Mouse (Mus musculus) forebrain, embryonic 14.5 days (tissue): ENCODE data around the gene Scrt2. TPM values are rescaled to one million over a fixed set of nuclear protein-coding genes. Genes with fewer than 3 reads are reported as not detected.

ENCODE experiments used
- ATAC-seq: fragments of 200-750 bp; cut with Nextera tagmentation; 2 replicates; pipeline ENCODE4 v1.8.0; 2017; ENCODE audit warnings: mild to moderate bottlenecking, moderate library complexity
- DNase-seq: peaks from one replicate; pipeline ENCODE4 v3.0.0-alpha.2; 2015; ENCODE audit warnings: low spot score
- H3K27ac ChIP-seq: fragments of 300-500 bp; sonication (generic); 2 replicates; pipeline ENCODE4 v1.5.1; 2014; ENCODE audit warnings: low read depth, mild to moderate bottlenecking, control low read depth, low read length, moderate library complexity
- H3K27me3 ChIP-seq: fragments of 300-500 bp; sonication (generic); replicated peaks from 2 replicates; pipeline ENCODE4 v1.6.1; 2014; ENCODE audit warnings: low read length, control low read depth, mixed read lengths; ENCODE audit not compliant: control insufficient read depth, insufficient read depth
- H3K36me3 ChIP-seq: fragments of 300-500 bp; sonication (generic); 2 replicates; pipeline ENCODE4 v1.6.1; 2014; ENCODE audit warnings: low read length, control low read depth; ENCODE audit not compliant: control insufficient read depth, insufficient read depth
- H3K4me1 ChIP-seq: fragments of 300-500 bp; sonication (generic); 2 replicates; pipeline ENCODE4 v1.6.1; 2014; ENCODE audit warnings: antibody characterized with exemption, low read length, control low read depth; ENCODE audit not compliant: control insufficient read depth, insufficient read depth
- H3K4me2 ChIP-seq: fragments of 300-500 bp; sonication (generic); 2 replicates; pipeline ENCODE4 v1.6.1; 2014; ENCODE audit warnings: mild to moderate bottlenecking, control low read depth, low read length
- H3K4me3 ChIP-seq: fragments of 300-500 bp; sonication (generic); 2 replicates; pipeline ENCODE4 v1.5.1; 2014; ENCODE audit warnings: low read depth, low read length, control low read depth
- H3K9ac ChIP-seq: fragments of 300-500 bp; sonication (generic); 2 replicates; pipeline ENCODE4 v1.6.1; 2014; ENCODE audit warnings: mild to moderate bottlenecking, low read length, control low read depth, moderate library complexity
- H3K9me3 ChIP-seq: fragments of 300-500 bp; sonication (generic); replicated peaks from 2 replicates; pipeline ENCODE4 v1.6.1; 2016; ENCODE audit warnings: low read length, control low read depth, mixed read lengths; ENCODE audit not compliant: control insufficient read depth
- WGBS: fragments of 180-500 bp; shearing (Covaris S2); extraction: QIAGEN DNeasy Blood & Tissue Kit; methylation state at CpG from one replicate; pipeline ENCODE4 v1.1.7; 2014; 5-methylcytosine and 5-hydroxymethylcytosine counted together
- polyA plus RNA-seq: library from polyadenylated mRNA; unstranded; fragments of >200 nt; fragmentation: Nextera tagmentation; extraction: Ambion mirVana; gene quantifications from 2 replicates; pipeline ENCODE4 v1.2.1, GENCODE M21; 2014

Scrt2 gene
- polyA plus RNA-seq, 1 experiment from 2014 or later, result 16.1 TPM

GRCm38 (mm10) chr2:152074521-152074920, 6.8 kb upstream of the Scrt2 start:
- H3K9me3 ChIP-seq, result no peaks in the 10 kb centered on the region
- WGBS, result 70% methylated on average over 2 of the region's 2 CpGs
- no peak overlapping the region for H3K27ac ChIP-seq
- H3K9ac ChIP-seq, result no peak overlapping the region
- no peak for ATAC-seq
- no peaks in the 10 kb centered on the region for H3K27me3 ChIP-seq
- no peak overlapping the region for H3K4me3 ChIP-seq
- no peak for DNase-seq
- H3K4me1 ChIP-seq, result peaks cover 16% of the 10 kb centered on the region
- no peak overlapping the region for H3K4me2 ChIP-seq
- no peaks in the 10 kb centered on the region for H3K36me3 ChIP-seq

GRCm38 (mm10) chr2:152075294-152075889, 5.9 kb upstream of the Scrt2 start:
- no peak overlapping the region for H3K4me2 ChIP-seq
- no peaks in the 10 kb centered on the region for H3K9me3 ChIP-seq
- DNase-seq (no peak), ATAC-seq (no peak)
- H3K4me3 ChIP-seq, result no peak overlapping the region
- H3K27ac ChIP-seq, result no peak overlapping the region
- H3K4me1 ChIP-seq, result peaks cover 13% of the 10 kb centered on the region
- no peak overlapping the region for H3K9ac ChIP-seq
- H3K27me3 ChIP-seq, result no peaks in the 10 kb centered on the region
- H3K36me3 ChIP-seq, result no peaks in the 10 kb centered on the region
- WGBS, result 51% methylated on average over 9 of the region's 9 CpGs

- Histone ChIP-seq H3K9ac (no peak overlapping the region), H3K4me3 (no peak overlapping the region), H3K9me3 (no peaks in the 10 kb centered on the region), H3K4me1 (peaks cover 13% of the 10 kb centered on the region), H3K4me2 (no peak overlapping the region), H3K27me3 (no peaks in the 10 kb centered on the region), H3K27ac (no peak overlapping the region), H3K36me3 (no peaks in the 10 kb centered on the region)
- whole genome bisulfite sequencing, result 73% methylated on average over 3 of the region's 3 CpGs
- DNase-seq (no peak), ATAC-seq (no peak)
Observed at GRCm38 (mm10) chr2:152077337-152077736, 4.0 kb upstream of the Scrt2 start.

- Histone ChIP-seq H3K4me2 (peak overlapping the region; percentile 83), H3K9ac (peak overlapping the region; percentile 99), H3K27ac (peak overlapping the region; percentile 97), H3K27me3 (no peaks in the 10 kb centered on the region), H3K9me3 (no peaks in the 10 kb centered on the region), H3K4me1 (peaks cover 25% of the 10 kb centered on the region), H3K36me3 (peaks cover 8% of the 10 kb centered on the region; the same call in 1 of the 2 replicates), H3K4me3 (peak overlapping the region; percentile 92)
- under 1% methylated on average over 76 of the region's 81 CpGs for WGBS
- peak; percentile 81 for DNase-seq
- peak; percentile 69 for ATAC-seq
Observed at GRCm38 (mm10) chr2:152081641-152082448, 516 bp downstream of the Scrt2 start.

- H3K27me3 ChIP-seq, result no peaks in the 10 kb centered on the region
- H3K9me3 ChIP-seq, result no peaks in the 10 kb centered on the region
- peak overlapping the region; percentile 92 for H3K4me3 ChIP-seq
- peaks cover 30% of the 10 kb centered on the region for H3K4me1 ChIP-seq
- H3K9ac ChIP-seq, result peak overlapping the region; percentile 99
- peak overlapping the region; percentile 83 for H3K4me2 ChIP-seq
- ATAC-seq (peak; percentile 16), DNase-seq (peak; percentile 68)
- H3K36me3 ChIP-seq, result peaks cover 14% of the 10 kb centered on the region; the same call in 1 of the 2 replicates
- peak overlapping the region; percentile 97 for H3K27ac ChIP-seq
- WGBS, result 23% methylated on average over 7 of the region's 7 CpGs
Observed at GRCm38 (mm10) chr2:152082456-152083285, 1.3 kb downstream of the Scrt2 start.

GRCm38 (mm10) chr2:152083411-152083810, 2.1 kb downstream of the Scrt2 start:
- Histone ChIP-seq H3K36me3 (peaks cover 20% of the 10 kb centered on the region; the same call in 1 of the 2 replicates), H3K27me3 (no peaks in the 10 kb centered on the region), H3K9me3 (no peaks in the 10 kb centered on the region), H3K4me1 (peaks cover 30% of the 10 kb centered on the region), H3K9ac (peak overlapping the region; percentile 99), H3K4me3 (peak overlapping the region; percentile 92), H3K4me2 (peak overlapping the region; percentile 83), H3K27ac (peak overlapping the region; percentile 97; the same call in 1 of the 2 replicates)
- ATAC-seq (no peak), DNase-seq (no peak)
- WGBS, result 75% methylated on average over 4 of the region's 4 CpGs

GRCm38 (mm10) chr2:152084298-152084697, 3.0 kb downstream of the Scrt2 start:
- no peak for DNase-seq
- peak overlapping the region; percentile 99 for H3K9ac ChIP-seq
- H3K9me3 ChIP-seq, result no peaks in the 10 kb centered on the region
- no peak for ATAC-seq
- H3K27ac ChIP-seq, result peak overlapping the region; percentile 22; the same call in 1 of the 2 replicates
- H3K4me1 ChIP-seq, result peaks cover 23% of the 10 kb centered on the region
- peak overlapping the region; percentile 92 for H3K4me3 ChIP-seq
- H3K36me3 ChIP-seq, result peaks cover 28% of the 10 kb centered on the region; the same call in 1 of the 2 replicates
- peak overlapping the region; percentile 83 for H3K4me2 ChIP-seq
- whole genome bisulfite sequencing, result 35% methylated on average over 6 of the region's 6 CpGs
- H3K27me3 ChIP-seq, result no peaks in the 10 kb centered on the region

GRCm38 (mm10) chr2:152085414-152085813, 4.1 kb downstream of the Scrt2 start:
- Histone ChIP-seq H3K36me3 (peaks cover 36% of the 10 kb centered on the region; the same call in 1 of the 2 replicates), H3K4me2 (peak overlapping the region; percentile 83), H3K27ac (no peak overlapping the region), H3K27me3 (no peaks in the 10 kb centered on the region), H3K9me3 (no peaks in the 10 kb centered on the region), H3K4me3 (peak overlapping the region; percentile 92), H3K4me1 (peaks cover 17% of the 10 kb centered on the region), H3K9ac (peak overlapping the region; percentile 14; the same call in 1 of the 2 replicates)
- no peak for ATAC-seq
- WGBS, result 85% methylated on average over 6 of the region's 6 CpGs
- DNase-seq, result no peak
